Mouse (Mus musculus): ENCODE results near the gene Pclo.

DNA sequence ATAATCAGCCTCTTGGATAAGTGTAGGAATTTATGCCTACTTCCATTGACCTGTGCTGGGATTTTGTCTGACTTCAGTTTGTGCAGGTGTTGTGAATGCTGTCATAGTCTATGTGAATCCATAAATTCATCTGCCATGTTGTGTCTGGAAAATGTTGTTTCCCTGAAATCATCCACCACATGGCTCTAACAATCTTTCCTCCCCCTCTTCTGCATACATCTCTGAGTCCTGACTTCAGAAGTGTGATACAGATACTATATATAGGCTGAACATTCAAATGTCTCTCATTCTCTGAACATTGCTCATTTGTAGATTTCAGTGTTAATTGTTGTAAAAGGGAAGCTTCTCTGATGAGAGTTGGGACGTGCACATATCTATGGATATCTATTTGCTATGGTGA, 147.5 kb downstream of the Pclo start:
- no peak for TF ChIP-seq CTCF (IDR thresholded peaks at IDR 0.05; ENCODE audit: low read depth)
- TF ChIP-seq EP300 (IDR thresholded peaks at IDR 0.05; ENCODE audit: low read depth) = no peak

Data from liver, embryonic 14.5 days (tissue).